Mouse (Mus musculus) spleen, adult 2 months (tissue): Measurements from ENCODE around the gene Ltbp2.

Experiments
- CTCF ChIP-seq: fragments of 200-500 bp; IDR thresholded peaks from 2 replicates; pipeline ENCODE4 v1.5.1; 2011; ENCODE audit warnings: mild to moderate bottlenecking, inconsistent platforms; ENCODE audit not compliant: insufficient read depth, insufficient read length, insufficient replicate concordance; ENCODE audit errors: extremely low read depth
- POLR2A ChIP-seq: fragments of 200-500 bp; IDR thresholded peaks from 2 replicates; pipeline ENCODE4 v1.6.1; 2011; ENCODE audit warnings: low read depth, low read length, inconsistent platforms

- TF ChIP-seq CTCF (no peak), POLR2A (no peak)
These were observed 128.2 kb downstream of the Ltbp2 start for GRCm38 (mm10) chr12:84748134-84748533.
